Mouse (Mus musculus): ENCODE measurements around the gene Foxred2.
A peak's percentile ranks its signal among the peaks of the same experiment; 100 is the strongest.

Gene Foxred2

GRCm38 (mm10) chr15:77914507-77914906 is 42.0 kb downstream of the Foxred2 start:
- DNase-seq, result no peak

- no peak for DNase-seq
Measured at GRCm38 (mm10) chr15:77913054-77913453, 43.5 kb downstream of the Foxred2 start.

DNA sequence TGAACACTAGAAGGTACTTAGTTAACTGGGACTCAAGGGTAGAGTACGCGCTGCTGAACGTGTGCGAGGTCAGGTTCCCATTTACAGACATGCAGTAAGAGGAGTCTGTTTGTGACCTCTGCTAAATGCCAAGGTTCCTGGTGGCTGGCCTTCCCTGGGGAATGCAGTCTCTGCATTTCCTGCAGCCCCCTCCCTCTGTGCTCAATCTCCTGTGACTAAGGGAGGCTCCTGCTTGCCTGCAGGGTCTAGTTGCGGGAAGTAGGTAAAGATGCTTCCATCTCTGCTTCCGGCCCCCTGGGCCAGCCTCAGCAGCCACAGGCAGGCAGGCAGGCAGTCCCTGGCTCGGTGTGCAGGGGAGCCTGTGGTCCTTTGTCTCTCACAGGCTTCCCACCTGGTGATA is 43.9 kb downstream of the Foxred2 start:
- DNase-seq, result no peak

GRCm38 (mm10) chr15:77912048-77912447 is 44.5 kb downstream of the Foxred2 start:
- peak; percentile 66 for DNase-seq

DNA sequence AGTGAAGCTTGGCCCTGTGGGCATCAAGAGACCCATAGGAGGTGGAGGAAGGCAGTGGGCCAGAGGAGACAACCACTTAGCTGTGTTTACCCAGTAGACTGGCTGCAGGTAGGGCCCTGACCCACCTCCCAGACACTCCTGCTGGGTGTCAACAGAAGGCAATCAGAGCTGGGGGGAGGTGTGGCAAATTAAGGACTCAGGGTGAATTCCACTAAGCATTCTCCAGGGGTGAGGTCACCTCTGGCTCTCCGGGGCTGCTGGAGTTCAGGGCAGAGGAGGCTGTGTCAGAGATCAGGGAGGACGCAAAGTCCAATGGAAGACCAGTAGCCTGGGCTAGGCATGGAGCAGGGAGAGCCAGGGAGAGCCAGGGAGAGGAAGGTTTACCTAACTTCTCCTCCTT is 45.5 kb downstream of the Foxred2 start:
- peak; percentile 94 for DNase-seq

- DNase-seq, result peak; percentile 71
Measured at GRCm38 (mm10) chr15:77907646-77908518, 48.6 kb downstream of the Foxred2 start.

DNA sequence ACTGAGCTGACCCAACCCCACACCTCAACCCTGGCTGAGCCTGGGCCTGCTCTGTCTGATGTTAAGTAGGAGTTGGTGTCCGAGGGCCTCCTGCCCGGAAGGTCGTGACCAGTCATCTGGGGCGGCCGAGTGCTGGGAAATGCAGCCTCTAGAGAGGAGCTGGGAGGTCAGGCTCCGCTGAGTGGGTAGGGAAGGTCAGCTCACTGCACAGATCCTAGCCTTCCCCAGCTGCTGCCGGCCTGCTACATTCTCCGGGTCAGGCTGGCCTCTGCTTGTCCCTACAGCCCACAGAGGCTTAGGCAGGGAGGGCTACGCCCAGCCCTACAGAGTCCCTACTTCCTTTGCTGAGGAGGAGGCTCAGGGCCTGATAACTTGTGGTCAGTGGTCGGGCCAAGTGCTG is 50.0 kb downstream of the Foxred2 start:
- DNase-seq, result no peak

- no peak for DNase-seq
Measured at GRCm38 (mm10) chr15:77906081-77906480, 50.4 kb downstream of the Foxred2 start.

- DNase-seq, result peak; percentile 81
Measured at GRCm38 (mm10) chr15:77905275-77905970, 51.1 kb downstream of the Foxred2 start.

GRCm38 (mm10) chr15:77904363-77904892 is 52.1 kb downstream of the Foxred2 start:
- no peak for DNase-seq

DNA sequence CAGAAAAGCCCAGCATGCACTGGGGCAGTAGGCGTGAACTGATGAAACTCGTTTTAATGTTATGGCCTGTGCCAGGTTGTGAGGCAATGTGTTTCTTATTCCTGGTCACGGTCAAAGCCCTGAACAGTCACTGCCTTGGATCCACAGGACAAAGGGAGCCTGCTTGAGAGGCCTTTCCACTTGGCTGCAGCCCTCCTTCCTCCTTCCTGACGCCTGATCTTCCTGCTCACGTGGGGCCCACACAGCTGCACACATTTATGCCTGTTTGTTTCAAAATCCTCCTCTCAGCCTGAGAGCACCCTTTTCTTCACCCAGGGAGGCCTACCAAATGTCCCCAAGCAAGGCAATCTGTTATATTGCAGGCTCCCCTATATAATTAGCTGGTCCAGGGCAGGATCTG is 53.3 kb downstream of the Foxred2 start:
- peak; percentile 64 for DNase-seq

- DNase-seq, result no peak
Measured at GRCm38 (mm10) chr15:77894926-77895325, 61.6 kb downstream of the Foxred2 start.

- no peak for DNase-seq
Measured at GRCm38 (mm10) chr15:77893292-77893691, 63.2 kb downstream of the Foxred2 start.

- no peak for DNase-seq
Measured at GRCm38 (mm10) chr15:77892420-77892819, 64.1 kb downstream of the Foxred2 start.

DNA sequence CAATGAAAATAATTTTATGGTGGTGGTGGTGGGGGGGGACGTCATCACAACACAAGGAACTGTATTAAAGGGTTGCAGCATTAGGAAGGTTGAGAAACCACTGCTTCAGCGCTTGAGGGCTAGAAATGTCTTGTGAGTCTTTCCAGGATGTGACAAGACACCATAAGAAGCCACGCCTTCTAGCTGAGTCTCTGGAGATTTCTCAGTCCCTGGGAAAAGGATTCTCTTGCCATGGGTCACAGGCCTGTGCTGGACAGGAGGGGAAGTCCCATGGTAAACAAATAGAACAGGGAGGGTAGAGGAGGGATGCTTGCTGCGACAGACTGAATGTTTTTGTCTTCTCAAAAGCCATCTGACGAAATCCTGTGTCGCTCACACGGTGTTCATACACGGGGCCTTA is 64.8 kb downstream of the Foxred2 start:
- DNase-seq, result peak; percentile 63
